Mouse (Mus musculus): ENCODE data around the gene Serpina1e. TPM values are rescaled to one million over a fixed set of nuclear protein-coding genes. Genes with fewer than 3 reads are reported as not detected.
"Not testable (repeated sequence)": the region's sequence is repeated elsewhere in the genome, so short reads cannot be mapped to it uniquely, and the experiment has no call there.

Gene Serpina1e
- polyA plus RNA-seq, 1 experiment from 2014 or later: not detected

- ATAC-seq (ENCODE audit: insufficient read depth, low FRiP score, low TSS enrichment) (no peak), DNase-seq (ENCODE audit: low spot score) (no peak)
- no peak overlapping the region for H3K27ac ChIP-seq (ENCODE audit: low read depth, low read length)
- H3K4me1 ChIP-seq (ENCODE audit: control insufficient read depth, insufficient read depth, low read length): no peaks in the 10 kb centered on the region
- no peak overlapping the region for H3K9ac ChIP-seq (ENCODE audit: low read length)
- 65% methylated on average over 3 of the region's 3 CpGs for WGBS
- no peaks in the 10 kb centered on the region for H3K9me3 ChIP-seq (ENCODE audit: control insufficient read depth, low read length)
- no peak overlapping the region for H3K4me2 ChIP-seq (ENCODE audit: low read depth)
- no peak overlapping the region for H3K4me3 ChIP-seq (ENCODE audit: low read depth, low read length)
- H3K36me3 ChIP-seq (ENCODE audit: control insufficient read depth, insufficient read depth, low read length): no peaks in the 10 kb centered on the region
- H3K27me3 ChIP-seq (ENCODE audit: control insufficient read depth, insufficient read depth, low read length): no peaks in the 10 kb centered on the region
Observed at GRCm38 (mm10) chr12:103977060-103977459, 18.3 kb upstream of the Serpina1e start.

DNA sequence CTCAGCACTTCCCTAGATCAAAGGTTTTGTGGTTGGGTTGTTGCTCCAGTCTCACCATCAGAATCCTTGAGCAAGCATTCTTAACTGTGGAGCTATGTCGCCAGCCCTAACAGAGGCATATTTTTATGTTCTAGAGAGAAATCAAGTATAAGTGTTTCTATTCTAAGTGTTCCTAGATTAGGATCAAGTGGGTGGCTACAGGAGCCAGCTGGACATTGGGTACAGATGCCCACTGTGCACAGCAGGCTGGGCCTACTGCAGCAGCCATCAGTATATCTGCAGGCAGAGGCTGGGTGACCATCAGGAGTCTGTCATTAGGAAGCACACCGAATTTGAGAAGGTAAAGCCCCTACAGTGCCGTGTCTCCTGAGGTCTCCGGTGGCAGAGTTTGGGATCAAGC is 12.3 kb upstream of the Serpina1e start:
- no peak overlapping the region for H3K4me3 ChIP-seq (ENCODE audit: low read depth, low read length)
- no peaks in the 10 kb centered on the region for H3K27me3 ChIP-seq (ENCODE audit: control insufficient read depth, insufficient read depth, low read length)
- DNase-seq (ENCODE audit: low spot score) (no peak), ATAC-seq (ENCODE audit: insufficient read depth, low FRiP score, low TSS enrichment) (no peak)
- no peaks in the 10 kb centered on the region for H3K36me3 ChIP-seq (ENCODE audit: control insufficient read depth, insufficient read depth, low read length)
- WGBS: 89% methylated on average over 4 of the region's 4 CpGs
- H3K9me3 ChIP-seq (ENCODE audit: control insufficient read depth, low read length): no peaks in the 10 kb centered on the region
- H3K27ac ChIP-seq (ENCODE audit: low read depth, low read length): no peak overlapping the region
- no peaks in the 10 kb centered on the region for H3K4me1 ChIP-seq (ENCODE audit: control insufficient read depth, insufficient read depth, low read length)
- no peak overlapping the region for H3K4me2 ChIP-seq (ENCODE audit: low read depth)
- H3K9ac ChIP-seq (ENCODE audit: low read length): no peak overlapping the region

- Histone ChIP-seq H3K36me3 (ENCODE audit: control insufficient read depth, insufficient read depth, low read length) (no peaks in the 10 kb centered on the region), H3K4me3 (ENCODE audit: low read depth, low read length) (no peak overlapping the region), H3K9me3 (ENCODE audit: control insufficient read depth, low read length) (no peaks in the 10 kb centered on the region), H3K4me2 (ENCODE audit: low read depth) (no peak overlapping the region), H3K27me3 (ENCODE audit: control insufficient read depth, insufficient read depth, low read length) (no peaks in the 10 kb centered on the region), H3K4me1 (ENCODE audit: control insufficient read depth, insufficient read depth, low read length) (no peaks in the 10 kb centered on the region), H3K9ac (ENCODE audit: low read length) (no peak overlapping the region), H3K27ac (ENCODE audit: low read depth, low read length) (no peak overlapping the region)
- no peak for DNase-seq (ENCODE audit: low spot score)
- no peak for ATAC-seq (ENCODE audit: insufficient read depth, low FRiP score, low TSS enrichment)
- WGBS: 93% methylated on average over 9 of the region's 9 CpGs
Observed at GRCm38 (mm10) chr12:103969577-103970116, 10.9 kb upstream of the Serpina1e start.

DNA sequence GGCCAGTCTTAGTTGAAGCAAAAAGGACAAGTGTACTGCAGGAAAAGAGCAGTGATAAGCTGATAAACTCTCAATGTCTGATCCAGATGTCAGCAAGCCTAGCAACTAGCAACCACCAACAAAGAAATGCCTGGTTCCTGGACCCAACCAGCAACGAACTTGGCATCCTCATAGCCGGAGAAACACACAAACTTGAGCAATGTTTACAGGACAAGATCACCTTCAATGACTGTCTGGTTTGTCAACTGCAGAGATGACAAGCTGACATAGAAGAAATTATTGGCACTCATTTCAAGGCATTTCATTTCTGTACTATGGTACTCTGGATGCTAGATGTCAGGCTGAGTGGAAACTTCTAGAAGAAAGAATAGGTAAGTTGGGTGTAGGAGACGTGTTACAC is 8.0 kb upstream of the Serpina1e start:
- DNase-seq (ENCODE audit: low spot score): no peak
- WGBS: 79% methylated on average over 3 of the region's 3 CpGs
- Histone ChIP-seq H3K4me1 (ENCODE audit: control insufficient read depth, insufficient read depth, low read length) (no peaks in the 10 kb centered on the region), H3K4me3 (ENCODE audit: low read depth, low read length) (no peak overlapping the region), H3K27ac (ENCODE audit: low read depth, low read length) (no peak overlapping the region), H3K9ac (ENCODE audit: low read length) (no peak overlapping the region), H3K4me2 (ENCODE audit: low read depth) (no peak overlapping the region), H3K27me3 (ENCODE audit: control insufficient read depth, insufficient read depth, low read length) (no peaks in the 10 kb centered on the region), H3K36me3 (ENCODE audit: control insufficient read depth, insufficient read depth, low read length) (no peaks in the 10 kb centered on the region), H3K9me3 (ENCODE audit: control insufficient read depth, low read length) (no peaks in the 10 kb centered on the region)
- ATAC-seq (ENCODE audit: insufficient read depth, low FRiP score, low TSS enrichment): no peak

DNA sequence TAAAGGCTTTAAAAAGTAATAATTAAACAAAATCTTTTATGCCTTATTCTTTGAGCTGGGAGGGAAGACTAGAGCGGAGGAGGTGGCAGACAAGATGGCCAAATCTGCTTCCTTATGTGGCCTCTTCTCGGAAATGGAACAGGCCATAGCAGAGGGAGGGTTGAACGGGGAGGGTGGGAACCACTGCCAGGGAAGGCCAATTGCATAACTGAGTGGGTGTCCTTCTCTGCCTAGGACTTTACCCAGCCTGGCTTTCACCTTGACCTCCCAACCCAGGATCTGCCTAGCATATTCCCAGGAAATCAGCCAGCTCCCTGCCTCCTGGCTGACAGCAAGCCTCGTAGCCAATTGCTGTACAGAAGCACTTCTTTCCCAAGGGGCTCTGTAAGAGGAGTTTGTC is 4.5 kb upstream of the Serpina1e start:
- WGBS: 88% methylated on average over 4 of the region's 4 CpGs
- Histone ChIP-seq H3K4me1 (ENCODE audit: control insufficient read depth, insufficient read depth, low read length) (no peaks in the 10 kb centered on the region), H3K4me3 (ENCODE audit: low read depth, low read length) (no peak overlapping the region), H3K9ac (ENCODE audit: low read length) (no peak overlapping the region), H3K4me2 (ENCODE audit: low read depth) (no peak overlapping the region), H3K27ac (ENCODE audit: low read depth, low read length) (no peak overlapping the region), H3K9me3 (ENCODE audit: control insufficient read depth, low read length) (no peaks in the 10 kb centered on the region), H3K27me3 (ENCODE audit: control insufficient read depth, insufficient read depth, low read length) (no peaks in the 10 kb centered on the region), H3K36me3 (ENCODE audit: control insufficient read depth, insufficient read depth, low read length) (no peaks in the 10 kb centered on the region)
- no peak for DNase-seq (ENCODE audit: low spot score)
- no peak for ATAC-seq (ENCODE audit: insufficient read depth, low FRiP score, low TSS enrichment)

- Histone ChIP-seq H3K4me1 (ENCODE audit: control insufficient read depth, insufficient read depth, low read length) (no peaks in the 10 kb centered on the region), H3K9ac (ENCODE audit: low read length) (no peak overlapping the region), H3K27me3 (ENCODE audit: control insufficient read depth, insufficient read depth, low read length) (no peaks in the 10 kb centered on the region), H3K36me3 (ENCODE audit: control insufficient read depth, insufficient read depth, low read length) (no peaks in the 10 kb centered on the region), H3K4me3 (ENCODE audit: low read depth, low read length) (no peak overlapping the region), H3K9me3 (ENCODE audit: control insufficient read depth, low read length) (no peaks in the 10 kb centered on the region), H3K4me2 (ENCODE audit: low read depth) (no peak overlapping the region), H3K27ac (ENCODE audit: low read depth, low read length) (no peak overlapping the region)
- WGBS: 80% methylated on average over 8 of the region's 8 CpGs
- no peak for DNase-seq (ENCODE audit: low spot score)
- ATAC-seq (ENCODE audit: insufficient read depth, low FRiP score, low TSS enrichment): no peak
Observed at GRCm38 (mm10) chr12:103962860-103963259, 4.1 kb upstream of the Serpina1e start.

DNA sequence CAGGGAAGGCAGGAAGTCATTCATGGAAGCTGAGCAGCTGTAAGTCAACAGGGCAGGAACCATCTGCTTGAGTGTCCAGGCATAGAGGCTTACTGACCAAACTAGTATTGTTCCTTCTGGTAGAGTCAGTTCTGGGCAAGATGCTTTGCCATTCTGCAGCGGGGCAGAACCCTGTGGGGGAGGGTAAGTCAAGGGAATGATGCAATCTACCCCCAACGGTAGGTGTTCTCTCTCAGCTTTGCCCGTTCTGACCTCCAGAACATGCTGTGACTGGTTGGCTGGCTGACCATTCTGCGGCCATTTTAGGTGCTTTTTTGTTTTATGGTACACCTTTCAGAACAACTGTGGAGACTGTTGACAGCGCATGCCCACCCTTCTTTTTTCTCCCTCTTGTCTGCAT is 3.6 kb upstream of the Serpina1e start:
- DNase-seq (ENCODE audit: low spot score): no peak

DNA sequence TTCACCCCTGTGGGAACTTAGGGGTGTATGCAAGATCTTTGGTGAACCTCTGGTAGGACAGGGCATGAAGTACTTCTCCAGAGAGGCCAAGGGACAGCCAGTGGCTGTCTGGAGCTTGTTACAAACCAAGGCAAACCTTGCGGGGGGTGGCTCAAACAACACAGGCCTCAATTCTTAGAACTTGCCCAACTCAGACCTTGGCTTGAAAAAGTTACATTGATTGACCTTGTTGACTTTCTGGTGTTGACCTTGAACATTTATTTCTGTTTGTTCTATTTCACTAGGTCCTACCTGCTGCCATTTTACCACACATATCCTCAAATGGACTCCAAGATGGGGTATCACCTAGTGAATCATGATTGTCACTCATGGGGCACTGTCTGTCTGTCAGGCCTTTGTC is 2.9 kb upstream of the Serpina1e start:
- no peaks in the 10 kb centered on the region for H3K27me3 ChIP-seq (ENCODE audit: control insufficient read depth, insufficient read depth, low read length)
- no peak for ATAC-seq (ENCODE audit: insufficient read depth, low FRiP score, low TSS enrichment)
- 86% methylated on average over 1 of the region's 1 CpGs for WGBS

More for the DNA sequence above, 3.6 kb upstream of the Serpina1e start:
- Histone ChIP-seq H3K27ac (ENCODE audit: low read depth, low read length) (no peak overlapping the region), H3K27me3 (ENCODE audit: control insufficient read depth, insufficient read depth, low read length) (no peaks in the 10 kb centered on the region), H3K9me3 (ENCODE audit: control insufficient read depth, low read length) (no peaks in the 10 kb centered on the region), H3K36me3 (ENCODE audit: control insufficient read depth, insufficient read depth, low read length) (no peaks in the 10 kb centered on the region), H3K4me1 (ENCODE audit: control insufficient read depth, insufficient read depth, low read length) (no peaks in the 10 kb centered on the region), H3K4me3 (ENCODE audit: low read depth, low read length) (no peak overlapping the region), H3K9ac (ENCODE audit: low read length) (no peak overlapping the region), H3K4me2 (ENCODE audit: low read depth) (no peak overlapping the region)
- 88% methylated on average over 5 of the region's 5 CpGs for WGBS
- no peak for ATAC-seq (ENCODE audit: insufficient read depth, low FRiP score, low TSS enrichment)

GRCm38 (mm10) chr12:103956555-103956954 is 2.2 kb downstream of the Serpina1e start:
- H3K4me1 ChIP-seq (ENCODE audit: control insufficient read depth, insufficient read depth, low read length); H3K4me2 ChIP-seq (ENCODE audit: low read depth); H3K36me3 ChIP-seq (ENCODE audit: control insufficient read depth, insufficient read depth, low read length); H3K27ac ChIP-seq (ENCODE audit: low read depth, low read length); H3K9me3 ChIP-seq (ENCODE audit: control insufficient read depth, low read length); H3K4me3 ChIP-seq (ENCODE audit: low read depth, low read length); H3K9ac ChIP-seq (ENCODE audit: low read length); DNase-seq (ENCODE audit: low spot score); ATAC-seq (ENCODE audit: insufficient read depth, low FRiP score, low TSS enrichment); H3K27me3 ChIP-seq (ENCODE audit: control insufficient read depth, insufficient read depth, low read length): not testable (repeated sequence)
- WGBS: 94% methylated on average over 2 of the region's 2 CpGs

More for the DNA sequence above, 2.9 kb upstream of the Serpina1e start:
- no peaks in the 10 kb centered on the region for H3K36me3 ChIP-seq (ENCODE audit: control insufficient read depth, insufficient read depth, low read length)
- no peak overlapping the region for H3K27ac ChIP-seq (ENCODE audit: low read depth, low read length)
- H3K9ac ChIP-seq (ENCODE audit: low read length): no peak overlapping the region
- no peak overlapping the region for H3K4me3 ChIP-seq (ENCODE audit: low read depth, low read length)
- H3K9me3 ChIP-seq (ENCODE audit: control insufficient read depth, low read length): no peaks in the 10 kb centered on the region
- no peak for DNase-seq (ENCODE audit: low spot score)
- H3K4me2 ChIP-seq (ENCODE audit: low read depth): no peak overlapping the region
- no peaks in the 10 kb centered on the region for H3K4me1 ChIP-seq (ENCODE audit: control insufficient read depth, insufficient read depth, low read length)
